Mouse (Mus musculus): Measurements from ENCODE around the gene Pltp. TPM values are rescaled to one million over a fixed set of nuclear protein-coding genes. Genes with fewer than 3 reads are reported as not detected.

Gene Pltp
- polyA plus RNA-seq, 1 experiment from 2014 or later: 33.4 TPM

DNA sequence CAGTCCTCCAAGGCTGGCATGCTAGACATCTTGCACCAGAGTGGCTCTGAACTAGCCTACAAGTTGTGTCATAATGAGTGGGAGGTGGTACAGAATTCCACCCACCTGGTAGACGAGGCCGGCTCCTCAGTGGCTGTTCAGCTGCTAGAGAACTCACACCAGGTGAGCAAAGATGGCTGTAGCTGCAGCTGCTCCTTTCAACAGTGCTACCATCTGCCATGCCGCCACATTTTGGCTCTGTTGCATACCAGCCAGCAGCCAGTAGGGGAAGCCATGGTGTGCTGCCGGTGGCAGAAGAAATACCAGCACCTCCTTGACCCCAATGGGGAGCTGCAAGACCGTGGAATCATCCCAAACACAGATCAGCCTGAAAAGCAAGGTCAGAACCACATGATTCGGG, 36.5 kb downstream of the Pltp start:
- Histone ChIP-seq H3K27ac (ENCODE audit: low read depth) (no peak overlapping the region), H3K4me3 (ENCODE audit: low read depth, low read length) (no peak overlapping the region), H3K27me3 (ENCODE audit: insufficient read depth, low read length) (no peaks in the 10 kb centered on the region), H3K4me1 (ENCODE audit: insufficient read depth) (peaks cover 14% of the 10 kb centered on the region), H3K4me2 (ENCODE audit: low read depth, low read length) (no peak overlapping the region), H3K36me3 (replicated peaks; ENCODE audit: insufficient read depth, low read length) (peaks cover 21% of the 10 kb centered on the region; the same call in 1 of the 2 replicates), H3K9ac (replicated peaks) (no peak overlapping the region), H3K9me3 (ENCODE audit: low read length) (no peaks in the 10 kb centered on the region)
- TF ChIP-seq CTCF (IDR thresholded peaks at IDR 0.05; ENCODE audit: low read depth) (no peak), EP300 (IDR thresholded peaks at IDR 0.05; ENCODE audit: low read depth) (no peak)
- no peak for DNase-seq
- 83% methylated on average over 6 of the region's 6 CpGs for WGBS (ENCODE audit: insufficient replicate concordance)
- ATAC-seq: no peak

DNA sequence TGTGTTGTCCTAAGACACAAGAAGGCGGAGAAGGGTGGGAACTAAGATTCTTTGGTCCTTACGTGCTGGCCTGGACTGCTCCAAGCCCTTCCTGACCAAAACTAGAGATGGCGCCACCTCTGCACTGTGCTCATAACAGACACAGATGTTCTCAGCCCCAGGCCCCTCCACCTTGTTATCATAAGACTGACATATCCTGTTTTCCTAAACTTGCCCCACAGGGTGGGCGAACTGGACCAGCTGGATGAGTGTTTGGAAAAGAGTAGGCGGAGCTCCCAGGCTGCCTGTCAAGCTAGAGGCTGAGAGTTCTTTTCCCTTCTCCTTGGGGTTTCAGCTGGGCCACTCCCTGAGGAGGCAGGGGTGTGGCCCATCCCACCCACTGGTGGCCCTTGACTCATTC, 39.8 kb downstream of the Pltp start:
- H3K36me3 ChIP-seq (replicated peaks; ENCODE audit: insufficient read depth, low read length): peaks cover 12% of the 10 kb centered on the region
- 82% methylated on average over 5 of the region's 5 CpGs for WGBS (ENCODE audit: insufficient replicate concordance)
- DNase-seq (no peak), ATAC-seq (no peak)
- no peaks in the 10 kb centered on the region for H3K27me3 ChIP-seq (ENCODE audit: insufficient read depth, low read length)
- H3K4me3 ChIP-seq (ENCODE audit: low read depth, low read length): no peak overlapping the region
- H3K27ac ChIP-seq (ENCODE audit: low read depth): no peak overlapping the region
- no peak overlapping the region for H3K4me2 ChIP-seq (ENCODE audit: low read depth, low read length)
- H3K9ac ChIP-seq (replicated peaks): no peak overlapping the region
- no peaks in the 10 kb centered on the region for H3K9me3 ChIP-seq (ENCODE audit: low read length)
- TF ChIP-seq EP300 (IDR thresholded peaks at IDR 0.05; ENCODE audit: low read depth) (no peak), CTCF (IDR thresholded peaks at IDR 0.05; ENCODE audit: low read depth) (no peak)
- peaks cover 8% of the 10 kb centered on the region for H3K4me1 ChIP-seq (ENCODE audit: insufficient read depth)

DNA sequence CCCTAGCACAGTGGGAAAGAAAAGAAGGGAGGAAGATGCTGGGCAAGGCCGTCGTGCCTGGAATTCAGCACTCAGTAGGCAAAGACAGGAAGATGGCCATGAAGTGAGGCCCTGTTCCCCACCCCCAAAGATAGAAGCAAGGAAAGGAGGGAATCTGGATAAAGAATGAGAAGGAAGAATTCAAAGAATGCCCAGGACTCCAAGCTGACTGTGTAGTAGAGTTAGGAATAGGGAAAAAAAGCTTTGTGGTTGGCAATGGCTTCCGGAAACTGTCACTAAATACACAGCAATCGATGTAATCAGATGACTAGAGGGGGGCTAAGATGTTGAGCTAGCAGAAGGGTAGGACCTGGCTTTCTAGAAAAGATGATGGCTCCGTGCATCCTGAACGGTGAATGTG, 40.3 kb downstream of the Pltp start:
- H3K4me3 ChIP-seq (ENCODE audit: low read depth, low read length): no peak overlapping the region
- TF ChIP-seq EP300 (IDR thresholded peaks at IDR 0.05; ENCODE audit: low read depth) (no peak), CTCF (IDR thresholded peaks at IDR 0.05; ENCODE audit: low read depth) (no peak)
- peaks cover 17% of the 10 kb centered on the region for H3K36me3 ChIP-seq (replicated peaks; ENCODE audit: insufficient read depth, low read length)
- H3K27ac ChIP-seq (ENCODE audit: low read depth): no peak overlapping the region
- no peak overlapping the region for H3K4me2 ChIP-seq (ENCODE audit: low read depth, low read length)
- DNase-seq (no peak), ATAC-seq (no peak)
- H3K9me3 ChIP-seq (ENCODE audit: low read length): no peaks in the 10 kb centered on the region
- no peaks in the 10 kb centered on the region for H3K27me3 ChIP-seq (ENCODE audit: insufficient read depth, low read length)
- H3K4me1 ChIP-seq (ENCODE audit: insufficient read depth): peaks cover 5% of the 10 kb centered on the region
- WGBS (ENCODE audit: insufficient replicate concordance): 81% methylated on average over 6 of the region's 6 CpGs
- H3K9ac ChIP-seq (replicated peaks): no peak overlapping the region

DNA sequence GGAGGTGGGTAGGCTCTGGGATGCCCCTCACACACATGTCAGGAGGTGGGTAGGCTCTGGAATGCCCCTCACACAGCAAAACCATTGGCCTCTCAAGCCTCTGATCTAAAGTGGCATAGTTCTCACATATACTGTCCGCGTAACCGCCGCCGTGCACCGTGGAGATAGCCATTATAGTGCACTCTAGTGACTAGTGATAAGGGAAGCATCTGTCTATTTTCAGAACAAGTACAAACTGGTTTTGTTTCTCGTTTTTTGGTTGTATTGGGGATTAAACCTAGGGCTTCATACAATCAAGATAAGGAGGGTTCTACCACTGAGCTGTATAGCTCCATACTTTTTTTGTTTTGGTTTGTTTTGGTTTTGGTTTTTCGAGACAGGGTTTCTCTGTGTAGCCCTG, 41.7 kb downstream of the Pltp start:
- Histone ChIP-seq H3K9ac (replicated peaks) (no peak overlapping the region), H3K9me3 (ENCODE audit: low read length) (no peaks in the 10 kb centered on the region), H3K4me1 (ENCODE audit: insufficient read depth) (peaks cover 3% of the 10 kb centered on the region; the same call in 1 of the 2 replicates), H3K4me2 (ENCODE audit: low read depth, low read length) (peak overlapping the region; percentile 4; the same call in 1 of the 2 replicates), H3K27ac (ENCODE audit: low read depth) (peak overlapping the region; percentile 67; the same call in 1 of the 2 replicates), H3K27me3 (ENCODE audit: insufficient read depth, low read length) (no peaks in the 10 kb centered on the region), H3K4me3 (ENCODE audit: low read depth, low read length) (no peak overlapping the region), H3K36me3 (replicated peaks; ENCODE audit: insufficient read depth, low read length) (peaks cover 10% of the 10 kb centered on the region)
- ATAC-seq: peak; percentile 83
- peak; percentile 27 for DNase-seq
- peak; percentile 69 for TF ChIP-seq EP300 (IDR thresholded peaks at IDR 0.05; ENCODE audit: low read depth)
- TF ChIP-seq CTCF (IDR thresholded peaks at IDR 0.05; ENCODE audit: low read depth): no peak
- 62% methylated on average over 8 of the region's 8 CpGs for WGBS (ENCODE audit: insufficient replicate concordance)

DNA sequence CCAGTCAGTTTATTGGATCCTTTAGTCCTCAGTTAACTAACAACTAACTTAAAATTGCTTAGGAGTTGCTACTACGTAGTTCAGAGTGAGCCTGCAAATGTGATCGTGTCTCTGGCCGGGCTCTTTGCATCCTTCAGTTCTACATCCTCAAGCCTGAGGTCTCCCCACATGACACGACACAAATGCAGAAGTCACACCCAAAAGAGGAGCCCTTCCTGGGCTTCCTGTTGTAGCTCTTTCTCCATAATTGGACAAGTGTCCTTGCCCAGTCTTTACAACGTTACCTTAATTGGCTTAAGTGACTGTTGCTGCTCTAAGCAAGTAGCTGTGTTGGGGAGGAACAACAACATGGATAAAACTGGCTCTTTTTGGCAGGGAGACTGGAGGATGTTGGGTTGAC, 42.2 kb downstream of the Pltp start:
- no peak overlapping the region for H3K9ac ChIP-seq (replicated peaks)
- peaks cover 3% of the 10 kb centered on the region; the same call in 1 of the 2 replicates for H3K4me1 ChIP-seq (ENCODE audit: insufficient read depth)

DNA sequence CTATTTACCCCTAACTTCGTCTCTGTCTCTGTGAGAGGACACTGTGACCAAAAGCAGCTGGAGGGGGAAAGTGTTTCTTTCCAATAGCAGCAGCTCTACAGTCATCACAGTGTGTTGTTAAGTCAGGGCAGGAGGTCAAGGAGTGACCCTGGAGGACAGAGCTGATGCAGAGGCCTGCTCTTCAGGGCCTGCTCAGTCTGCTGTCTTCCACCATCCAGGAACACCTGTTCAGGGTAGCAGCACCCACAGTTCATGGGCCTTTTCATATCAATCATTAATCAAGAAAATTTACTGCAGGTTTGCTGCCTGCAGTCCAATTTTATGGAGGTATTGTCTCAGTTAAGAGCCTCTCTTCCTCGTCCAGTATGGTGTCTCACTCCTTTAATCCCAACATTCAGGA, 44.0 kb downstream of the Pltp start:
- TF ChIP-seq EP300 (IDR thresholded peaks at IDR 0.05; ENCODE audit: low read depth) (no peak), CTCF (IDR thresholded peaks at IDR 0.05; ENCODE audit: low read depth) (no peak)
- peaks cover 11% of the 10 kb centered on the region for H3K36me3 ChIP-seq (replicated peaks; ENCODE audit: insufficient read depth, low read length)
- H3K9ac ChIP-seq (replicated peaks): no peak overlapping the region
- 62% methylated on average over 2 of the region's 2 CpGs for WGBS (ENCODE audit: insufficient replicate concordance)
- no peaks in the 10 kb centered on the region for H3K9me3 ChIP-seq (ENCODE audit: low read length)
- ATAC-seq (no peak), DNase-seq (no peak)
- H3K4me1 ChIP-seq (ENCODE audit: insufficient read depth): peaks cover 3% of the 10 kb centered on the region; the same call in 1 of the 2 replicates
- H3K27ac ChIP-seq (ENCODE audit: low read depth): no peak overlapping the region
- H3K4me3 ChIP-seq (ENCODE audit: low read depth, low read length): no peak overlapping the region
- H3K4me2 ChIP-seq (ENCODE audit: low read depth, low read length): no peak overlapping the region
- no peaks in the 10 kb centered on the region for H3K27me3 ChIP-seq (ENCODE audit: insufficient read depth, low read length)

More for the DNA sequence above, 42.2 kb downstream of the Pltp start:
- DNase-seq (peak; percentile 20), ATAC-seq (peak; percentile 59)
- Histone ChIP-seq H3K27ac (ENCODE audit: low read depth) (peak overlapping the region; percentile 67), H3K27me3 (ENCODE audit: insufficient read depth, low read length) (no peaks in the 10 kb centered on the region), H3K4me3 (ENCODE audit: low read depth, low read length) (no peak overlapping the region), H3K36me3 (replicated peaks; ENCODE audit: insufficient read depth, low read length) (peaks cover 6% of the 10 kb centered on the region), H3K4me2 (ENCODE audit: low read depth, low read length) (peak overlapping the region; percentile 4; the same call in 1 of the 2 replicates), H3K9me3 (ENCODE audit: low read length) (no peaks in the 10 kb centered on the region)
- TF ChIP-seq CTCF (IDR thresholded peaks at IDR 0.05; ENCODE audit: low read depth) (no peak), EP300 (IDR thresholded peaks at IDR 0.05; ENCODE audit: low read depth) (no peak)
- 58% methylated on average over 5 of the region's 5 CpGs for WGBS (ENCODE audit: insufficient replicate concordance)
